Mouse (Mus musculus): Measurements from ENCODE around the gene Ush2a.

Gene Ush2a

GRCm38 (mm10) chr1:188261903-188262682 lies at the start of gene Ush2a:
Gene Ush2a (plus strand): TSS chr1:188262023.
- no peak for DNase-seq (ENCODE audit: low spot score)

- no peak for DNase-seq (ENCODE audit: low spot score)
Observed at GRCm38 (mm10) chr1:188214885-188215611, 46.8 kb upstream of the Ush2a start.

DNA sequence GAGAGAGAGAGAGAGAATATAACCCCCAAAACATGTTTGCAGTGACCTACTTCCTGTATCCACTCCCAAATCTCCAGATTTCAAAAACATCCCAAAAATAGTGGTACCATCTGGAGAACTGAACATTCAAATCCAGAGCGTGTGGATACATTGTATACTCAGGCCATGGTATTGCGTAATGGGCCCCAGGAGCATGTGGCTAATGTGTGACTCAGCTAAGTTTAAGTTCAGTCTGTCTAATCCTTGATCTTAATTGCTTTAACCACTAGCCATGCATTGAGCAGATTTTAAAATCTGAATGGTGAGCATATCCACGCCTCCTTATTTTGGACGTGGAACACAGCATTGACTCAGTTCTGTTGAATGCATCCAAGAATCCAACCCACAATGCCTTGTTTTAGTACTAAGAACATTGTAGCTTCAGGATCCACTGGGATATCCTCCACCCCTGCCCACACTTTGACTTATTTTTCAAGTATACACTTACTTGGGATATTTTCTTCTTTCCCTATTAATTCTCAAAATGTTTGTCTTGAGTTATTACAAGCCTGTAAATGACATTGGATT lies 40.5 kb upstream of the Ush2a start:
- no peak for DNase-seq (ENCODE audit: low spot score)

DNA sequence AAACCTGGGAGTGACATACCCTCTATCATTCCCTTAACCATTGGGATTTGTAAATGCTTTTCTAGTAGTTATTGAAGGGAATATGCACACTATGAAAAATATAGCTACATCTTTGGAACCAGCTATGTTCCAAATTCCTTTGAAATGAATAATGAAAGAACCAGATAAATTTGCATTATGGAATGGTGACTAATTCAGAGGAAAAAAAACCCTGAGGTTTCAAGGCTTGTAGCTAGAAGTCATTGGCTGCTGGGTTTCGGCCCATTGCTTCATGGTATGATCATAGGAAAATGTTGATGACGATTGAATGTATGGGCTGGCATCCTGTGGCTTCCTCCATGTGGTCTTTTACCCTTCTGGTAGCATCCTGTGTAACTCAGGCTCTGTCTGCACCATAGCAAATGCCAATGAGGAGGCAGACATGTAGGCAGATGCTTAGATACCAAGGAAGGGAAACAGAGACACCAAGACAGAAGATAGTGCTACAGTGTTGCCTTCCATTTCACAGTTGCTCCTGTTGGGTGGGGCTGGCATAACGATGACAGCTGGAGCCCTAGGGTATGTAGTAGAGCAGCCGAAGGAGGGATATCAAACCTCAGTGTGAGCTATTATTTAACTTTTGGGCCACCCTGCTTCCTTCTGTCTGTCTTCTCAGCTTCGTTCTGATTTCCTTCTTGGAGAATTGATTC lies 28.6 kb upstream of the Ush2a start:
- DNase-seq (ENCODE audit: low spot score), result no peak

DNA sequence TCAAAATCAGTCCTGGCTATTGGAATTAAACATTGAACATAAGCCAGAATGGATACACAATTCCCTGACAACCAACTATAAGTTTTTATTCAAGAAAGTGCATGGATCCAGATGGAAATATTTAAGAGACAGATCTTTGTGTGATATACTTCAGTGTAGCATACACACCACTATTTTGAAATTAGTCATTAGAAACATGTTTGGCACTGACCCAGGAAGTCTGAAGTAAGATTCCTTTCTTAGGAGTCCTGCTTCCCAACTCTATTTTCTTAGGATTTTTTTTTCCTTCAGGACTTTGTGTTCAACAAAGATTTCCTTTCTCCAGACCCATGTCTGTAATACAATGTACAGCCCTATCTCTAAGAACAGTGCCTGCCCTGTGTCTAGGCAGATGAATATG lies 23.2 kb upstream of the Ush2a start:
- DNase-seq (ENCODE audit: low spot score), result no peak

- no peak for DNase-seq (ENCODE audit: low spot score)
Observed at GRCm38 (mm10) chr1:188241766-188242165, 20.1 kb upstream of the Ush2a start.

DNA sequence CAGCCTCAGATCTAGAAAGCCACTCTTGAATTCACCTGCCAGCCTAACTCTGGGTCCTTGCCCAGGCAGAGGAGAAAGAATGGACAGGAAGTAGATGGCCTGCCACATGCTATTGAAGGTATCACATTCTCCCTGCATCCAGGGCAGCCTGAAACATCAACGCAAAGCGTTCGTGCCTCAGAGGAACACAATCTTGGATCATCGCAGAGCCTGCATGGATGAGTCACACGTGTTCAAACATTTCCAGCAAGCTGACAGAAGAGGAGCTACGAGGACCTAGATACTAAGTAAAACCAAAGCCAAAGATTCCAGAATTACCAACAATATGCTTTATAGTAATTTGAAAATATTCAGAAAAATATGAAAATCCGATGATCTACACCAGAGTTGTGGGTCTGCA lies 4.3 kb upstream of the Ush2a start:
- no peak for DNase-seq (ENCODE audit: low spot score)

DNA sequence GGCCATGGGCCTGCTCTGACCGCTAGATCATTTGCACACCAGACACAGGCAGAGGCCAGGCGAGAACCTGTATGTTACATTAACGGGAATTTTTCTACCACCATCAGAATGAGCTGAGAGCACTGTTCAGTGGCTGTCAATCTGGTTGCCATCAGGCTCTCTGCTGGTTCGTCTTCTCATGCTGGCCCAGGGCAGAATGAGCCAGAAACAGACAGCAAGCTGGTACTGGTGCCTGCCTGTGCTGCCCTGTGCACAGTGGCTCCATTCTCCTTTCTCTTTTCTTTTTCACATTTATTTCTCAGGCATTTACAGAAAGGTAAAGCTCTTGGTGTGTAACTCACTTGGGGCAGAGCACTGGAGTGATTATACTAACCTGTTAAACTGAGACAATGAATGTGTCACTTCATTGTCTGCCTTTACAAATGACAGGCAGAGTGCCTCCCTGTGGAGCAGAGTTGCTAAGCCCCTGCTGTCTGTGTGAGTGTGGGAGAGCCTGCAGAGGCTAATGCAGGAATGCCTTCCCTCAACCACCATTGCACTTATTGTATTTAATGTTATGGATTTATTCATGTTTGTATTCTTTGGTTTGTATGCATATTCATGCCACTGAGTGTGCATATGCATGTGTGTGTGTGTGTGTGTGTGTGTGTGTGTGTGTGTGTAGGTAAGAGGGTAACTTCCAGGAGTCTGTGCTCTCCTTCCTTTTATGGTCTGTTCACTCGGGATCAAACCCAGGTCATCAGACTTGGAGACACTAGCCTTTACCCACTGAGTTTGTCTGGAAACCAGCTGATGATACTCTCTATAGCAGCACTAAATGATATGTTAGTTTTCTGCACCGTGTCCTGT lies 1.3 kb upstream of the Ush2a start:
- DNase-seq (ENCODE audit: low spot score), result no peak

- no peak for DNase-seq (ENCODE audit: low spot score)
Observed at GRCm38 (mm10) chr1:188267127-188267722, 5.4 kb downstream of the Ush2a start.

- no peak for DNase-seq (ENCODE audit: low spot score)
Observed at GRCm38 (mm10) chr1:188269071-188269470, 7.2 kb downstream of the Ush2a start.

- no peak for DNase-seq (ENCODE audit: low spot score)
Observed at GRCm38 (mm10) chr1:188313303-188313702, 51.5 kb downstream of the Ush2a start.

- DNase-seq (ENCODE audit: low spot score), result no peak
Observed at GRCm38 (mm10) chr1:188316574-188316973, 54.8 kb downstream of the Ush2a start.

GRCm38 (mm10) chr1:188320204-188320603 lies 58.4 kb downstream of the Ush2a start:
- no peak for DNase-seq (ENCODE audit: low spot score)

DNA sequence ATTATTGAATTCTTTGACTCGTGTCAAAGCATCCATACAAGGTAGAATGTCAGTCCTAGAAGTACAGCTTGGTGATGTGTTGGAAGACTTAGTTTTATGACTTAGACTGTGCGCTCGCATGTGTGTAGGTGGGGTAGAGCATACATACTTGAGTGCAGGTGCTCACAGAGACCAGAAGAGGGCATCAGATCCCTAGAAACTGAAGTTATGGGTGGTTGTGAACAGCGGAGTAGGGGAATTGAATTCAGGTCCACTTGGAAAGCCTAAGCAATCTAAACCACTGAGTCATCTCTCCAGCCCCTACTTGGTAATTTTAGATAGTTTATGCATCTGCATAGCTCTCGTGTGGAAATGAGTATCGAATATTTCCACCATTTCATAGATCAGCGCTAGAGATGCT lies 59.7 kb downstream of the Ush2a start:
- DNase-seq (ENCODE audit: low spot score), result no peak

DNA sequence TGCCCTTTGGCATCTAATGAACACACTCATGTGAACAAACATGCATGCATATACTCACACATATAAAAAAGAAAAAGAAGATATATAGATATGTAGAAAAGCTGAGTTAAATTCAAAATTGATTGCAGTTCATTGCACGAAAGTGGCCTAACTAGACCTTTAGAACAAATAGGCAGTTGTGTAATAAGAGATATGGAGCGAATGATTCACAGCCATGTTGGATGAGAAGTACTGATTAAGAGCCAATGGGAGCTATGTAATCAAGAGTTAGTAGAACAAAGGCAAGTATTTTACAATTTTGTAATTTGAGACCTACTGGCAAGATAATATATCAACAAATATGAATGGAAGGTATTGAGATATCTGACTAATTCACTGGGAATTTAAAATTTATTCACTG lies 68.6 kb downstream of the Ush2a start:
- DNase-seq (ENCODE audit: low spot score), result no peak

GRCm38 (mm10) chr1:188333936-188334335 lies 72.1 kb downstream of the Ush2a start:
- no peak for DNase-seq (ENCODE audit: low spot score)

DNA sequence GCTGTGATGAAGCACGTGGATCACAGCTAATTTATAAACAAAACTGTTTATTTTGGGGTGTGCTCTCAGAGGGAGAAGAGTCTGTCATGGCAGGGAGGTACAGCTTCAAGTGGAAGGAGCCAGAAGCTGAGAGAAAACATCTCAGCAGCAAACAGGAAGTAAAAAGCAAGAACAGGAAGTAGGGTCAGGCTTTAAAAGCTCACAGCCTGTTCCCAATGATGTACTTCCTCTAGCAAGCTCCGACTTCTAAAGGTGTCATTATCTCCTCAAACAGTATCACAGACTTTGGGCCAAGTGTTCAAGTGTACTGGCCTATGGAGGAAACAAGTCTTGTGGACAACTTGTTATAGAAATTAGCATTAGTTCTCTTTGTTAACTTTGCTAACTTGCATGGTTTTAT lies 85.9 kb downstream of the Ush2a start:
- DNase-seq (ENCODE audit: low spot score), result no peak

- no peak for DNase-seq (ENCODE audit: low spot score)
Observed at GRCm38 (mm10) chr1:188354726-188355125, 92.9 kb downstream of the Ush2a start.

GRCm38 (mm10) chr1:188363548-188363947 lies 101.7 kb downstream of the Ush2a start:
- no peak for DNase-seq (ENCODE audit: low spot score)

DNA sequence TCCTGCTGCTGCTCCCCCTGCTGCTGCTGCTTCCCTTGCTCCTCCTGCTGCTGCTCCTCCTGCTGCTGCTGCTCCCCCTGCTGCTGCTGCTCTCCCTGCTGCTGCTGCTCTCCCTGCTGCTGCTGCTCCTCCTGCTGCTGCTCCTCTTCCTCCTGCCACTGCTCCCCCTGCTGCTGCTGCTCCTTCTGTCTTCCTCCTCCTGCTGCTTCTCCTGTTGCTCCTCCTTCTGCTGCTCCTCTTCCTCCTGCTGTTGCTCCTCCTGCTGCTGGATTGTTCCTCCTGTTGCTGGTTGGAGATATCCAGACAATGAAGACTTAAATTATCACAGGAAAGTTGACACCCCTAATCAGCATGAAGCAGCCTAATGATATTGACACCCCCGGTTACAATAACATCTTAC lies 123.4 kb downstream of the Ush2a start:
- DNase-seq (ENCODE audit: low spot score), result no peak

- DNase-seq (ENCODE audit: low spot score), result no peak
Observed at GRCm38 (mm10) chr1:188385733-188386261, 124.0 kb downstream of the Ush2a start.

Measured in urinary bladder, postnatal 25 days (tissue).